Mouse (Mus musculus) heart, postnatal 0 days (tissue): ENCODE results near the gene Megf11. TPM values are rescaled to one million over a fixed set of nuclear protein-coding genes. Genes with fewer than 3 reads are reported as not detected.
A peak's percentile ranks its signal among the peaks of the same experiment; 100 is the strongest.

Experiments
- ATAC-seq: fragments of 200-750 bp; cut with Nextera tagmentation; 2 replicates; pipeline ENCODE4 v1.8.0; 2017; ENCODE audit warnings: low read depth, moderate number of reproducible peaks, moderate library complexity; ENCODE audit not compliant: insufficient read depth
- DNase-seq: peaks from one replicate; pipeline ENCODE4 v3.0.0-alpha.2; 2016; ENCODE audit warnings: low spot score
- H3K27ac ChIP-seq: fragments of 300-500 bp; sonication (generic); 2 replicates; pipeline ENCODE4 v1.5.1; 2014; ENCODE audit warnings: low read depth, mild to moderate bottlenecking
- H3K27me3 ChIP-seq: fragments of 300-500 bp; sonication (generic); 2 replicates; pipeline ENCODE4 v1.6.1; 2014; ENCODE audit warnings: low read length, mixed read lengths; ENCODE audit not compliant: control insufficient read depth, insufficient read depth
- H3K36me3 ChIP-seq: fragments of 300-500 bp; sonication (generic); replicated peaks from 2 replicates; pipeline ENCODE4 v1.6.1; 2014; ENCODE audit warnings: low read length, mixed read lengths; ENCODE audit not compliant: control insufficient read depth, insufficient read depth
- H3K4me1 ChIP-seq: fragments of 300-500 bp; sonication (generic); 2 replicates; pipeline ENCODE4 v1.6.1; 2014; ENCODE audit warnings: antibody characterized with exemption; ENCODE audit not compliant: control insufficient read depth, insufficient read depth
- H3K4me2 ChIP-seq: fragments of 300-500 bp; sonication (generic); 2 replicates; pipeline ENCODE4 v1.6.1; 2014; ENCODE audit warnings: low read depth, mild to moderate bottlenecking, low read length, moderate library complexity
- H3K4me3 ChIP-seq: fragments of 300-500 bp; sonication (generic); 2 replicates; pipeline ENCODE4 v1.5.1; 2014; ENCODE audit warnings: low read depth, low read length
- H3K9ac ChIP-seq: fragments of 300-500 bp; sonication (generic); replicated peaks from 2 replicates; pipeline ENCODE4 v1.6.1; 2014; ENCODE audit warnings: low read depth, low read length, mixed read lengths
- H3K9me3 ChIP-seq: fragments of 300-500 bp; sonication (generic); replicated peaks from 2 replicates; pipeline ENCODE4 v1.6.1; 2016; ENCODE audit warnings: low read length; ENCODE audit not compliant: control insufficient read depth
- CTCF ChIP-seq: IDR thresholded peaks from 2 replicates; pipeline ENCODE4 v1.5.1; 2016; ENCODE audit warnings: antibody characterized with exemption, control low read depth, low read depth
- EP300 ChIP-seq: IDR thresholded peaks from 2 replicates; pipeline ENCODE4 v1.6.1; 2016; ENCODE audit warnings: antibody characterized with exemption, low read depth
- WGBS: fragments of 180-500 bp; shearing (Covaris S2); extraction: QIAGEN DNeasy Blood & Tissue Kit; methylation state at CpG from one replicate; pipeline ENCODE4 v1.1.7; 2014; 5-methylcytosine and 5-hydroxymethylcytosine counted together
- polyA plus RNA-seq: library from polyadenylated mRNA; unstranded; fragments of >200 nt; fragmentation: Nextera tagmentation; extraction: Ambion mirVana; gene quantifications from 2 replicates; pipeline ENCODE4 v1.2.1, GENCODE M21; 2015
- total RNA-seq: library from RNA; depleted of rRNA; stranded (reverse); fragments of >200 nt; gene quantifications from 2 replicates; pipeline ENCODE4 v1.2.3, GENCODE M21; 2014; ENCODE audit warnings: low replicate concordance

Gene Megf11
- total and polyA plus RNA-seq, 2 experiments from 2014 or later, result 0.18 to 0.23 TPM

- Histone ChIP-seq H3K9ac (no peak overlapping the region), H3K9me3 (no peaks in the 10 kb centered on the region), H3K27me3 (no peaks in the 10 kb centered on the region), H3K4me2 (no peak overlapping the region), H3K4me3 (no peak overlapping the region), H3K36me3 (no peaks in the 10 kb centered on the region), H3K27ac (no peak overlapping the region), H3K4me1 (no peaks in the 10 kb centered on the region; the same call in none of the 2 replicates)
- TF ChIP-seq CTCF (no peak), EP300 (no peak)
- WGBS, result 93% methylated on average over 1 of the region's 1 CpGs
- ATAC-seq, result no peak
- DNase-seq, result no peak
Measured at GRCm38 (mm10) chr9:64445981-64446380, 60.6 kb downstream of the Megf11 start.

GRCm38 (mm10) chr9:64447070-64447469 lies 61.6 kb downstream of the Megf11 start:
- ATAC-seq (no peak), DNase-seq (no peak)
- Histone ChIP-seq H3K4me2 (no peak overlapping the region), H3K9me3 (no peaks in the 10 kb centered on the region), H3K36me3 (no peaks in the 10 kb centered on the region), H3K4me1 (no peaks in the 10 kb centered on the region; the same call in none of the 2 replicates), H3K27me3 (no peaks in the 10 kb centered on the region), H3K9ac (no peak overlapping the region), H3K27ac (no peak overlapping the region), H3K4me3 (no peak overlapping the region)
- 29% methylated on average over 6 of the region's 6 CpGs for WGBS
- no peak for TF ChIP-seq CTCF
- TF ChIP-seq EP300, result no peak

GRCm38 (mm10) chr9:64447522-64447921 lies 62.1 kb downstream of the Megf11 start:
- 17% methylated on average over 6 of the region's 6 CpGs for WGBS
- Histone ChIP-seq H3K27me3 (no peaks in the 10 kb centered on the region), H3K4me1 (no peaks in the 10 kb centered on the region; the same call in none of the 2 replicates), H3K27ac (no peak overlapping the region), H3K9me3 (no peaks in the 10 kb centered on the region), H3K4me3 (no peak overlapping the region), H3K36me3 (no peaks in the 10 kb centered on the region), H3K4me2 (no peak overlapping the region), H3K9ac (no peak overlapping the region)
- DNase-seq, result peak; percentile 34
- ATAC-seq, result peak; percentile 49; the same call in 1 of the 2 replicates
- TF ChIP-seq EP300, result no peak
- no peak for TF ChIP-seq CTCF

DNA sequence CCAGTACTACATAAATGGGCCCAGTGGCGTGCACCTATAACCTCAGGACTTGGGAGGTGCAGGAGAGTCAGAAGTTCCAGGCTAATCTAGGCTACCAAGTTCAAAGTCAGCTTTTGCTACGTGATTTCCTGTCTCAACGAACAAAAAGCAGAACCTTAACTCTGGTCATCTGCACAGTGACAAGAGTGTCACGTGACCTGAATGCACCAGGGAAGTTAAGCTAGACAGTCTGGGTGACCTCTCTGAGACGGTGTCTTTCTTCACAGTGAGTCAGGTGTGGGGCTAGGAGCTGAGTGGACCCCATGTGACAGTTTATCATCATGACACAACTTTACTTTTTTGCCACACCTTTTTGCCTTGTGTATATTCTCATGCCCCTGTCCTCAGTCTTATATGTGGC lies 67.3 kb downstream of the Megf11 start:
- H3K9ac ChIP-seq, result no peak overlapping the region
- H3K9me3 ChIP-seq, result no peaks in the 10 kb centered on the region
- 0 out of 2 replicates have a peak, but pooled peaks cover 2% of the 10 kb centered on the region for H3K27me3 ChIP-seq
- H3K36me3 ChIP-seq, result no peaks in the 10 kb centered on the region
- H3K4me1 ChIP-seq, result no peaks in the 10 kb centered on the region; the same call in none of the 2 replicates
- no peak for DNase-seq
- no peak overlapping the region for H3K4me3 ChIP-seq
- no peak for ATAC-seq
- no peak overlapping the region for H3K4me2 ChIP-seq
- 48% methylated on average over 5 of the region's 5 CpGs for WGBS
- TF ChIP-seq CTCF (no peak), EP300 (no peak)
- H3K27ac ChIP-seq, result no peak overlapping the region

- TF ChIP-seq CTCF, result no peak
- no peak for TF ChIP-seq EP300
- no peaks in the 10 kb centered on the region for H3K9me3 ChIP-seq
- no peak overlapping the region for H3K27ac ChIP-seq
- 74% methylated on average over 4 of the region's 4 CpGs for WGBS
- no peak for ATAC-seq
- no peak overlapping the region for H3K9ac ChIP-seq
- H3K36me3 ChIP-seq, result no peaks in the 10 kb centered on the region
- no peak for DNase-seq
- H3K27me3 ChIP-seq, result 0 out of 2 replicates have a peak, but pooled peaks cover 2% of the 10 kb centered on the region
- H3K4me1 ChIP-seq, result no peaks in the 10 kb centered on the region; the same call in none of the 2 replicates
- no peak overlapping the region for H3K4me3 ChIP-seq
- H3K4me2 ChIP-seq, result no peak overlapping the region
Measured at GRCm38 (mm10) chr9:64454196-64454595, 68.8 kb downstream of the Megf11 start.

GRCm38 (mm10) chr9:64455910-64456309 lies 70.5 kb downstream of the Megf11 start:
- H3K9me3 ChIP-seq, result no peaks in the 10 kb centered on the region
- DNase-seq, result no peak
- TF ChIP-seq EP300 (no peak), CTCF (no peak)
- ATAC-seq, result no peak
- H3K4me1 ChIP-seq, result no peaks in the 10 kb centered on the region; the same call in 1 of the 2 replicates
- H3K4me3 ChIP-seq, result no peak overlapping the region
- no peak overlapping the region for H3K4me2 ChIP-seq
- H3K27ac ChIP-seq, result no peak overlapping the region
- no peak overlapping the region for H3K9ac ChIP-seq
- WGBS, result 12% methylated on average over 9 of the region's 9 CpGs
- no peaks in the 10 kb centered on the region for H3K36me3 ChIP-seq
- 0 out of 2 replicates have a peak, but pooled peaks cover 2% of the 10 kb centered on the region for H3K27me3 ChIP-seq
